7 mouse cellular contexts compared by ENCODE assay signal in the genomic region with DNA sequence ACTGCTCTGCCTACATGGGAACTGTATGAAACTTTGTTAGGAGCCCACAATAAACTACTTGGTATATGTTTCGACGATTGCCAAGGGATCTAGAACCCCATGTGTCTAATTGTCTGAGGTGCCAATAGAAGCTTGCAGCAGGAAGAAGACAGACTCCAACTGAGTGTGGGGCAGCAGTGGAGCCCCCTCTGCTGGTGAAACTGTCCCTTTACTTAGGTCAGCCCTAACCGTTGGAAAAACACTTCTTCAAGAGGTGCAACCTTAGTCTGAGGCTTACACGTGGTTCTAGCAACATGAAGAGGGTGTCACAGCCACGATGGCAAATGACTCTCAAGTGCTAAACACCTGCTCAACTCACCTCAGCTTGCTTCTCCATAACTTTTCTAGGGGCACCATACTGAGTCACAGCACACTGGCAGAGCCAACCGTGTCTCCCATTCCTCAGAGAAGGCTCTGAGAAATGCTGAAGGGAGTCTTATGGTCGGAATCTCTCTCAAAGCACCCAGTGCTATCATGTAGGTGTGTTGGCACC. TPM values are rescaled to one million over a fixed set of nuclear protein-coding genes. Genes with fewer than 3 reads are reported as not detected.
A peak's percentile ranks its signal among the peaks of the same experiment; 100 is the strongest.
DNase-seq lines count a peak whose midpoint lies in the region; TF ChIP-seq lines count a peak whose summit lies in the region.

No protein-coding gene starts in this region.

- intact Hi-C loops in left cerebral cortex, adult 2 months (cut with DNase I): loop anchor here (5.0 to 10.0 kb wide), 2 partner anchors 277 to 450 kb away; no protein-coding TSS in a partner anchor

- peak in 1 of 2 experiments; percentile 37 for DNase-seq in left cerebral cortex, adult 2 months (ENCODE audit: extremely low spot score in 1 of 2, low spot score in 2 of 2)
- no peak for DNase-seq in left cerebral cortex, adult 11 months (ENCODE audit: low spot score)
- DNase-seq in MN1 (ENCODE audit: low spot score): peak; percentile 30
- DNase-seq in adrenal gland, postnatal 25 days: peak; percentile 50
- peak; percentile 69 for DNase-seq in kidney, postnatal 10 days
- peak; percentile 38 for DNase-seq in testis, postnatal 14 days (ENCODE audit: low spot score)
- no peak for DNase-seq in frontal cortex, postnatal 14 days (ENCODE audit: low spot score in 2 of 2)

- no peak overlapping the region for H3K4me3 ChIP-seq in left cerebral cortex, adult 2 months

- no peak overlapping the region for H3K27ac ChIP-seq in left cerebral cortex, adult 2 months

- peak; percentile 76 for TF ChIP-seq CTCF in left cerebral cortex, adult 2 months (IDR thresholded peaks at IDR 0.05)

RNA-seq across cellular contexts. Expression of gene Syt16, which starts 17.3 kb away (rescaled TPM):
- total RNA-seq in left cerebral cortex, adult 2 months (2021): 10 to 100 TPM; 78.1 to 82.7 TPM
- 1.3 and 1.6 TPM in 2 replicates for total RNA-seq in adrenal gland, postnatal 25 days (2021)

RNA-seq across cellular contexts. Expression of gene Snapc1, which starts 50.5 kb away (rescaled TPM):
- 10 to 100 TPM; 45.4 to 51.6 TPM for total RNA-seq in left cerebral cortex, adult 2 months (2021)
- total RNA-seq in adrenal gland, postnatal 25 days (2021): 13.1 and 24.1 TPM in 2 replicates

Comparison
In these comparisons a context has a peak if more than half of its experiments do, and no peak if none do; other contexts are left out.
1. DNase-seq: peak in MN1 (single experiment), adrenal gland, postnatal 25 days (single experiment), kidney, postnatal 10 days (single experiment) and testis, postnatal 14 days (single experiment); none in left cerebral cortex, adult 11 months (single experiment) and frontal cortex, postnatal 14 days (0 of 2).
2. RNA of gene Syt16, which starts 17.3 kb away (total RNA-seq): 78.1 to 82.7 TPM in left cerebral cortex, adult 2 months; 1.3 to 1.6 TPM in adrenal gland, postnatal 25 days; every median in the first group is over 10 times any median in the second.